Mouse (Mus musculus): ENCODE measurements around the gene Ncmap. TPM values are rescaled to one million over a fixed set of nuclear protein-coding genes. Genes with fewer than 3 reads are reported as not detected.
A peak's percentile ranks its signal among the peaks of the same experiment; 100 is the strongest.

Gene Ncmap
- total and polyA plus RNA-seq, 3 experiments, result not detected

- Histone ChIP-seq H3K4me1 (ENCODE audit: control insufficient read depth in 1 of 2, insufficient read depth in 2 of 2) (no peaks in the 10 kb centered on the region), H3K4me2 (ENCODE audit: insufficient read depth, low read depth, poor library complexity, severe bottlenecking) (no peak overlapping the region), H3K79me2 (replicated peaks; ENCODE audit: control insufficient read depth, extremely low read depth, insufficient read depth, poor library complexity, severe bottlenecking) (no peaks in the 10 kb centered on the region), H3K9ac (ENCODE audit: insufficient read depth, low read depth) (no peak overlapping the region), H3K36me3 (replicated peaks in 1 of 2; ENCODE audit: control insufficient read depth in 1 of 2, insufficient read depth in 1 of 2, low read length in 1 of 2) (no peaks in the 10 kb centered on the region), H3K9me3 (replicated peaks; ENCODE audit: low read length) (peaks cover 10% of the 10 kb centered on the region), H3K27me3 (replicated peaks) (peaks cover 4% of the 10 kb centered on the region), H3K4me3 (replicated peaks in 1 of 3; ENCODE audit: low read depth in 2 of 3, low read length in 2 of 3, poor library complexity in 1 of 3) (no peak overlapping the region), H3K27ac (ENCODE audit: insufficient read depth, low read depth) (no peak overlapping the region)
- dilution Hi-C loops (cut with MboI; ENCODE audit: extremely low pct_ligation_motif_present, extremely low pct_unique_long_range_greater_than_20kb, low sequenced_read_pairs), result no loop called here
- DNase-seq (ENCODE audit: extremely low read depth), result no peak
- TF ChIP-seq CHD1 (IDR thresholded peaks at IDR 0.05; ENCODE audit: low read depth, low read length) (no peak), MYC (IDR thresholded peaks at IDR 0.05; ENCODE audit: low read depth, low read length) (no peak), UBTF (IDR thresholded peaks at IDR 0.05; ENCODE audit: low read depth, low read length) (no peak), CTCF (conservative IDR thresholded peaks at IDR 0.05 in 1 of 2, IDR thresholded peaks at IDR 0.05 in 1 of 2; ENCODE audit: low read depth in 2 of 2, low read length in 2 of 2) (peak in 1 of 2 experiments; percentile 15; a peak in 1 of 4 replicates)
- in situ Hi-C loops (cut with MboI; ENCODE audit: low pct_ligation_motif_present, low pct_unique_long_range_greater_than_20kb, low sequenced_read_pairs), result no loop called here
Observed at GRCm38 (mm10) chr4:135396303-135396702, 1.7 kb downstream of the Ncmap start.

GRCm38 (mm10) chr4:135395375-135395774, 2.7 kb downstream of the Ncmap start:
- TF ChIP-seq TCF12 (IDR thresholded peaks at IDR 0.05; ENCODE audit: low read depth, low read length), result no peak
- TF ChIP-seq EP300 (IDR thresholded peaks at IDR 0.05; ENCODE audit: low read length), result no peak
- no peak for TF ChIP-seq KAT2A (IDR thresholded peaks at IDR 0.05; ENCODE audit: insufficient replicate concordance, low read length)
- TF ChIP-seq ELF1 (IDR thresholded peaks at IDR 0.05; ENCODE audit: low read depth, low read length), result no peak
- H3K79me2 ChIP-seq (replicated peaks; ENCODE audit: control insufficient read depth, extremely low read depth, insufficient read depth, poor library complexity, severe bottlenecking), result no peaks in the 10 kb centered on the region
- H3K4me1 ChIP-seq (ENCODE audit: control insufficient read depth in 1 of 2, insufficient read depth in 2 of 2), result no peaks in the 10 kb centered on the region
- no peak overlapping the region for H3K27ac ChIP-seq (ENCODE audit: insufficient read depth, low read depth)
- H3K27me3 ChIP-seq (replicated peaks), result peaks cover 4% of the 10 kb centered on the region
- in situ Hi-C loops (cut with MboI; ENCODE audit: low pct_ligation_motif_present, low pct_unique_long_range_greater_than_20kb, low sequenced_read_pairs), result no loop called here
- H3K9me3 ChIP-seq (replicated peaks; ENCODE audit: low read length), result peaks cover 10% of the 10 kb centered on the region
- no peak overlapping the region for H3K9ac ChIP-seq (ENCODE audit: insufficient read depth, low read depth)
- H3K36me3 ChIP-seq (replicated peaks in 1 of 2; ENCODE audit: control insufficient read depth in 1 of 2, insufficient read depth in 1 of 2, low read length in 1 of 2), result no peaks in the 10 kb centered on the region
- DNase-seq (ENCODE audit: extremely low read depth), result no peak
- dilution Hi-C loops (cut with MboI; ENCODE audit: extremely low pct_ligation_motif_present, extremely low pct_unique_long_range_greater_than_20kb, low sequenced_read_pairs), result no loop called here
- no peak overlapping the region for H3K4me2 ChIP-seq (ENCODE audit: insufficient read depth, low read depth, poor library complexity, severe bottlenecking)
- H3K4me3 ChIP-seq (replicated peaks in 1 of 3; ENCODE audit: low read depth in 2 of 3, low read length in 2 of 3, poor library complexity in 1 of 3), result no peak overlapping the region

- Histone ChIP-seq H3K79me2 (replicated peaks; ENCODE audit: control insufficient read depth, extremely low read depth, insufficient read depth, poor library complexity, severe bottlenecking) (no peaks in the 10 kb centered on the region), H3K9me3 (replicated peaks; ENCODE audit: low read length) (peaks cover 10% of the 10 kb centered on the region), H3K9ac (ENCODE audit: insufficient read depth, low read depth) (no peak overlapping the region), H3K27me3 (replicated peaks) (peaks cover 4% of the 10 kb centered on the region), H3K4me1 (ENCODE audit: control insufficient read depth in 1 of 2, insufficient read depth in 2 of 2) (no peaks in the 10 kb centered on the region), H3K4me3 (replicated peaks in 1 of 3; ENCODE audit: low read depth in 2 of 3, low read length in 2 of 3, poor library complexity in 1 of 3) (no peak overlapping the region), H3K4me2 (ENCODE audit: insufficient read depth, low read depth, poor library complexity, severe bottlenecking) (no peak overlapping the region), H3K27ac (ENCODE audit: insufficient read depth, low read depth) (no peak overlapping the region), H3K36me3 (replicated peaks in 1 of 2; ENCODE audit: control insufficient read depth in 1 of 2, insufficient read depth in 1 of 2, low read length in 1 of 2) (no peaks in the 10 kb centered on the region)
- dilution Hi-C loops (cut with MboI; ENCODE audit: extremely low pct_ligation_motif_present, extremely low pct_unique_long_range_greater_than_20kb, low sequenced_read_pairs) (no loop called here), in situ Hi-C loops (cut with MboI; ENCODE audit: low pct_ligation_motif_present, low pct_unique_long_range_greater_than_20kb, low sequenced_read_pairs) (no loop called here)
- TF ChIP-seq UBTF (IDR thresholded peaks at IDR 0.05; ENCODE audit: low read depth, low read length) (no peak), BHLHE40 (IDR thresholded peaks at IDR 0.05; ENCODE audit: low read depth, low read length) (no peak), USF1 (IDR thresholded peaks at IDR 0.05; ENCODE audit: low read depth, low read length) (no peak), RAD21 (IDR thresholded peaks at IDR 0.05; ENCODE audit: low read depth, low read length) (no peak), ZMIZ1 (IDR thresholded peaks at IDR 0.05; ENCODE audit: low read depth, low read length) (no peak), CHD2 (IDR thresholded peaks at IDR 0.05; ENCODE audit: low read length) (no peak), PAX5 (IDR thresholded peaks at IDR 0.05; ENCODE audit: low read length) (no peak), EP300 (IDR thresholded peaks at IDR 0.05; ENCODE audit: low read length) (no peak), ZNF384 (IDR thresholded peaks at IDR 0.05; ENCODE audit: low read depth, low read length) (no peak), CTCF (conservative IDR thresholded peaks at IDR 0.05 in 1 of 2, IDR thresholded peaks at IDR 0.05 in 1 of 2; ENCODE audit: low read depth in 2 of 2, low read length in 2 of 2) (no peak), JUND (conservative IDR thresholded peaks at IDR 0.05; ENCODE audit: low read depth, low read length) (no peak), GABPA (IDR thresholded peaks at IDR 0.05; ENCODE audit: insufficient replicate concordance, low read depth, low read length) (no peak), CHD1 (IDR thresholded peaks at IDR 0.05; ENCODE audit: low read depth, low read length) (no peak), IRF4 (IDR thresholded peaks at IDR 0.05; ENCODE audit: low read depth, low read length) (no peak), MAFK (IDR thresholded peaks at IDR 0.05; ENCODE audit: insufficient replicate concordance, low read length) (no peak), POLR2A (IDR thresholded peaks at IDR 0.05; ENCODE audit: low read depth, low read length) (no peak), RCOR1 (conservative IDR thresholded peaks at IDR 0.05; ENCODE audit: low read depth, low read length) (no peak), TCF12 (IDR thresholded peaks at IDR 0.05; ENCODE audit: low read depth, low read length) (no peak), JUN (IDR thresholded peaks at IDR 0.05; ENCODE audit: insufficient read depth, low read depth, low read length) (no peak)
- no peak for DNase-seq (ENCODE audit: extremely low read depth)
Observed at GRCm38 (mm10) chr4:135394666-135395065, 3.4 kb downstream of the Ncmap start.

Data from CH12.LX (cell line).